Mouse (Mus musculus) frontal cortex, adult (tissue): ENCODE data around the gene Atp2b1.
A peak's percentile ranks its signal among the peaks of the same experiment; 100 is the strongest.

Source experiments
- ATAC-seq: cut with Nextera tagmentation; 2 replicates; pipeline ENCODE4 v1.9.2; 2017; ENCODE audit warnings: mild to moderate bottlenecking, moderate library complexity, mixed read lengths; ENCODE audit not compliant: low TSS enrichment

Atp2b1 gene

GRCm38 (mm10) chr10:98916011-98916780 lies 2.0 kb downstream of the Atp2b1 start:
- no peak for ATAC-seq

- no peak for ATAC-seq
These were observed 2.7 kb downstream of the Atp2b1 start for GRCm38 (mm10) chr10:98916781-98917340.

GRCm38 (mm10) chr10:98925081-98925480 lies 10.9 kb downstream of the Atp2b1 start:
- no peak for ATAC-seq

GRCm38 (mm10) chr10:98926991-98927390 lies 12.8 kb downstream of the Atp2b1 start:
- no peak for ATAC-seq

- no peak for ATAC-seq
These were observed 15.2 kb downstream of the Atp2b1 start for GRCm38 (mm10) chr10:98929444-98929843.

GRCm38 (mm10) chr10:98930143-98930542 lies 15.9 kb downstream of the Atp2b1 start:
- ATAC-seq: peak; percentile 66

- ATAC-seq: no peak
These were observed 25.9 kb downstream of the Atp2b1 start for GRCm38 (mm10) chr10:98940137-98940536.

- ATAC-seq: peak; percentile 38
These were observed 26.6 kb downstream of the Atp2b1 start for GRCm38 (mm10) chr10:98940799-98941198.

- ATAC-seq: peak; percentile 24; the same call in 1 of the 2 replicates
These were observed 27.8 kb downstream of the Atp2b1 start for GRCm38 (mm10) chr10:98941991-98942390.

- ATAC-seq: no peak
These were observed 28.8 kb downstream of the Atp2b1 start for GRCm38 (mm10) chr10:98942999-98943398.

GRCm38 (mm10) chr10:98943894-98944293 lies 29.7 kb downstream of the Atp2b1 start:
- ATAC-seq: no peak

GRCm38 (mm10) chr10:98946031-98946791 lies 32.0 kb downstream of the Atp2b1 start:
- ATAC-seq: no peak

- 0 out of 2 replicates have a peak, but pooled peaks have one; percentile 14 for ATAC-seq
These were observed 33.0 kb downstream of the Atp2b1 start for GRCm38 (mm10) chr10:98947206-98947605.

GRCm38 (mm10) chr10:98948096-98948495 lies 33.9 kb downstream of the Atp2b1 start:
- ATAC-seq: no peak

GRCm38 (mm10) chr10:98949750-98950149 lies 35.5 kb downstream of the Atp2b1 start:
- no peak for ATAC-seq

GRCm38 (mm10) chr10:98951286-98952270 lies 37.4 kb downstream of the Atp2b1 start:
- peak; percentile 68 for ATAC-seq

GRCm38 (mm10) chr10:98954230-98954993 lies 40.2 kb downstream of the Atp2b1 start:
- peak; percentile 20; the same call in 1 of the 2 replicates for ATAC-seq

- ATAC-seq: no peak
These were observed 41.9 kb downstream of the Atp2b1 start for GRCm38 (mm10) chr10:98956124-98956523.

- no peak for ATAC-seq
These were observed 44.5 kb downstream of the Atp2b1 start for GRCm38 (mm10) chr10:98958752-98959151.

GRCm38 (mm10) chr10:98959385-98959784 lies 45.2 kb downstream of the Atp2b1 start:
- ATAC-seq: peak; percentile 89

GRCm38 (mm10) chr10:98960911-98961310 lies 46.7 kb downstream of the Atp2b1 start:
- no peak for ATAC-seq
